Mouse (Mus musculus) liver, adult 2 months (tissue): ENCODE results near the gene Aldh9a1. TPM values are rescaled to one million over a fixed set of nuclear protein-coding genes. Genes with fewer than 3 reads are reported as not detected.
A peak's percentile ranks its signal among the peaks of the same experiment; 100 is the strongest.

Source experiments
- DNase-seq: peaks from one replicate; pipeline ENCODE4 v3.0.0-alpha.2; 2011; ENCODE audit warnings: low read depth, low spot score; ENCODE audit errors: extremely low read depth
- H3K27ac ChIP-seq: fragments of 200-500 bp; replicated peaks from 2 replicates; pipeline ENCODE4 v1.5.1; 2012; ENCODE audit warnings: low read depth, mild to moderate bottlenecking, control low read depth, inconsistent platforms, low read length; ENCODE audit not compliant: insufficient read depth
- H3K27me3 ChIP-seq: fragments of 200-500 bp; 2 replicates; pipeline ENCODE4 v1.6.1; 2012; ENCODE audit warnings: mild to moderate bottlenecking, moderate library complexity, low read length, inconsistent platforms; ENCODE audit not compliant: control insufficient read depth, insufficient read depth
- H3K36me3 ChIP-seq: fragments of 200-500 bp; 2 replicates; pipeline ENCODE4 v1.6.1; 2012; ENCODE audit warnings: low read length, inconsistent platforms; ENCODE audit not compliant: control insufficient read depth, insufficient read depth
- H3K4me1 ChIP-seq: fragments of 200-500 bp; 2 replicates; pipeline ENCODE4 v1.6.1; 2011; ENCODE audit warnings: low read length; ENCODE audit not compliant: control insufficient read depth, insufficient read depth
- H3K4me3 ChIP-seq: fragments of 200-500 bp; 2 replicates; pipeline ENCODE4 v1.5.1; 2011; ENCODE audit warnings: low read depth, mild to moderate bottlenecking, control low read depth, low read length, moderate library complexity; ENCODE audit not compliant: insufficient read depth
- H3K79me2 ChIP-seq: fragments of 200-500 bp; 2 replicates; pipeline ENCODE4 v1.6.1; 2012; ENCODE audit warnings: inconsistent platforms, mild to moderate bottlenecking, low read length, moderate library complexity; ENCODE audit not compliant: control insufficient read depth, insufficient read depth
- H3K9ac ChIP-seq: fragments of 200-500 bp; 2 replicates; pipeline ENCODE4 v1.6.1; 2012; ENCODE audit warnings: low read depth, mild to moderate bottlenecking, control low read depth, inconsistent platforms, low read length
- CTCF ChIP-seq: fragments of 200-500 bp; IDR thresholded peaks from 2 replicates; pipeline ENCODE4 v1.5.1; 2011; ENCODE audit warnings: low read depth, low read length, control low read depth
- POLR2A ChIP-seq: fragments of 200-500 bp; IDR thresholded peaks from 2 replicates; pipeline ENCODE4 v1.6.1; 2011; ENCODE audit warnings: low read length, control low read depth; ENCODE audit not compliant: insufficient read depth; ENCODE audit errors: extremely low read depth
- WGBS: fragments of 180-500 bp; shearing (Covaris S2); methylation state at CpG from one replicate; pipeline ENCODE4 v1.1.7; 2018; 5-methylcytosine and 5-hydroxymethylcytosine counted together
- polyA plus RNA-seq: library from polyadenylated mRNA; depleted of rRNA; stranded (reverse); fragments of >200 nt; gene quantifications from 2 replicates; pipeline ENCODE4 v1.2.3, GENCODE M21; 2012; rRNA removed
- total RNA-seq: library from RNA; depleted of rRNA; stranded (reverse); fragments of >200 nt; gene quantifications from 2 replicates; pipeline ENCODE4 v1.2.3, GENCODE M21; 2014; rRNA removed

Gene Aldh9a1
- total RNA-seq (119 TPM in 2 replicates), polyA plus RNA-seq (127 and 162 TPM in 2 replicates)

DNA sequence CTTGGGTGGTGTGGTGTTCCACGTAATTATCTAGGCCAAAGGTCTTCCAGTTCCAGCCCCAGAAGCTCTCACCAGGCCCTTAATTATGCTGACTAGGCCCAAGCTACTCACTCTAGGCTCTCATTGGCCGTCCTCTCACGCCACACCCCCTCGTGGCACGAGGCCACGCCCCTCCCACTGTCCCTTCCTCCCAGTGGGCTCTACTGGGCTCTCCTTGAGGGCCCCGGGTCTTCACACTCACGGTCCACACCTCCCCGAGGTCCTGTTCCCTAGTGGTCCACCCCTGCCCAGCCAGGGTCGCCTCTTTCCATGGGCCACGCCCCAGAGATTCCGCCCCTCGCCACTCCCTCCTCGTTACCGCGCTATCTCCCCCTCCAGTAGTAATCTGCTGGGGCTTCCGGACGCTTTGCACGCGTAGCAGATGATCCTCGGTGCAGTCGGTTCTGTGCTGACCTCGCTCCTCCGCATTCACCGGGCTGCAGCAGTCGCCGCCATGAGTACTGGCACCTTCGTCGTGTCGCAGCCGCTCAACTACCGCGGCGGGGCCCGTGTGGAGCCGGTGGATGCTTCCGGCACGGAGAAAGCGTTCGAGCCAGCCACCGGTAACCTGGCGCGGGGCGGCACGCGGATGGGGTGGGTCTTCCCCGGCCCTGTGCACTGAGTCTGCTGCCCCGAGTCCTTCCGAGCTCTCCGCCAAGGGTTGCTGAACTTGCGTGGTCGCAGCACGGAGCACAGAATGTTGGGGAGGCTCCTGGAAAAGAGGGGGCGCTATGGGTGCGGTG is at the start of gene Aldh9a1:
Gene Aldh9a1, plus strand, starts transcription at position 177 of the 782 bp plus-strand sequence.
- Histone ChIP-seq H3K36me3 (peaks cover 19% of the 10 kb centered on the region), H3K4me1 (peaks cover 9% of the 10 kb centered on the region), H3K4me3 (peak within 1 kb of the TSS; percentile 89), H3K27me3 (no peaks in the 10 kb centered on the region), H3K79me2 (peaks cover 4% of the 10 kb centered on the region; the same call in 1 of the 2 replicates), H3K27ac (peak within 1 kb of the TSS; percentile 94), H3K9ac (peak within 1 kb of the TSS; percentile 96)
- DNase-seq: peak; percentile 96
- under 1% methylated on average over 55 of the region's 55 CpGs for WGBS
- TF ChIP-seq CTCF (no peak), POLR2A (peak; percentile 83)

DNA sequence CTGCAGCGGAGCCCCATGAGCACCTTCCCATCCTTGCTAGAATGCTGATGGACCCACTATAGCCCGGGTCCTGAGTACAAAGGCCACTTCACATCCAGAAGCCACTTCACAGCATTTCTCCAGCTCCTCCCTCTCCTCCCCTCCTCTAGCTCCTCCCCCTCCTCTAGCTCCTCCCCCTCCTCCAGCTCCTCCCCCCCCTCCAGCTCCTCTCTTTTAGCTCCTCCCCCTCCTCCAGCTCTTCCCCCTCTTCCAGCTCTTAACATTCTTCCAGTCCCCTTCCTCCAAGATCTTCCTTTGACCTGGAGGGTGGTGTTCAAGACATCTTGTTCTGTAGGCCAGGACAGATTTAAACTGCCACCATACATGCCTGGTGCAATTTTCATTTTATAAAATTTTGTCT is 49.7 kb upstream of the Aldh9a1 start:
- DNase-seq: no peak
- Histone ChIP-seq H3K27me3 (no peaks in the 10 kb centered on the region), H3K9ac (no peak overlapping the region), H3K79me2 (no peaks in the 10 kb centered on the region), H3K4me3 (no peak overlapping the region), H3K27ac (no peak overlapping the region), H3K4me1 (no peaks in the 10 kb centered on the region), H3K36me3 (no peaks in the 10 kb centered on the region)
- TF ChIP-seq CTCF (no peak), POLR2A (no peak)
- WGBS: 80% methylated on average over 2 of the region's 2 CpGs

GRCm38 (mm10) chr1:167305501-167306137 is 44.2 kb upstream of the Aldh9a1 start:
- TF ChIP-seq POLR2A: no peak
- no peak for TF ChIP-seq CTCF
- Histone ChIP-seq H3K4me3 (no peak overlapping the region), H3K27ac (no peak overlapping the region), H3K9ac (no peak overlapping the region), H3K27me3 (no peaks in the 10 kb centered on the region), H3K36me3 (no peaks in the 10 kb centered on the region), H3K79me2 (no peaks in the 10 kb centered on the region; the same call in 1 of the 2 replicates), H3K4me1 (peaks cover 8% of the 10 kb centered on the region)
- WGBS: 22% methylated on average over 7 of the region's 7 CpGs
- DNase-seq: peak; percentile 58

GRCm38 (mm10) chr1:167306451-167307240 is 43.1 kb upstream of the Aldh9a1 start:
- peak; percentile 87 for DNase-seq
- Histone ChIP-seq H3K79me2 (no peaks in the 10 kb centered on the region; the same call in 1 of the 2 replicates), H3K4me1 (peaks cover 8% of the 10 kb centered on the region), H3K4me3 (no peak overlapping the region), H3K27ac (no peak overlapping the region; the same call in 1 of the 2 replicates), H3K36me3 (no peaks in the 10 kb centered on the region), H3K27me3 (no peaks in the 10 kb centered on the region), H3K9ac (no peak overlapping the region)
- WGBS: 24% methylated on average over 5 of the region's 5 CpGs
- no peak for TF ChIP-seq POLR2A
- TF ChIP-seq CTCF: peak; percentile 74

GRCm38 (mm10) chr1:167307674-167308073 is 42.1 kb upstream of the Aldh9a1 start:
- H3K27ac ChIP-seq: peak overlapping the region; percentile 38; the same call in 1 of the 2 replicates
- DNase-seq: peak; percentile 33
- TF ChIP-seq POLR2A (no peak), CTCF (no peak)
- H3K4me1 ChIP-seq: peaks cover 8% of the 10 kb centered on the region
- H3K79me2 ChIP-seq: no peaks in the 10 kb centered on the region; the same call in 1 of the 2 replicates
- no peaks in the 10 kb centered on the region for H3K27me3 ChIP-seq
- 36% methylated on average over 11 of the region's 11 CpGs for WGBS
- H3K36me3 ChIP-seq: no peaks in the 10 kb centered on the region
- peak overlapping the region; percentile 55; the same call in 1 of the 2 replicates for H3K9ac ChIP-seq
- peak overlapping the region; percentile 46 for H3K4me3 ChIP-seq
